Mouse (Mus musculus) intestine, embryonic 15.5 days (tissue): ENCODE results near the gene Plekha5. TPM values are rescaled to one million over a fixed set of nuclear protein-coding genes. Genes with fewer than 3 reads are reported as not detected.
A peak's percentile ranks its signal among the peaks of the same experiment; 100 is the strongest.

Experiments
- ATAC-seq: fragments of 200-750 bp; cut with Nextera tagmentation; 2 replicates; pipeline ENCODE4 v1.8.0; 2017; ENCODE audit warnings: moderate TSS enrichment, moderate library complexity
- H3K27ac ChIP-seq: fragments of 300-500 bp; sonication (generic); 2 replicates; pipeline ENCODE4 v1.5.1; 2015; ENCODE audit warnings: mild to moderate bottlenecking, inconsistent platforms
- H3K27me3 ChIP-seq: fragments of 300-500 bp; sonication (generic); replicated peaks from 2 replicates; pipeline ENCODE4 v1.6.1; 2015; ENCODE audit warnings: inconsistent platforms
- H3K36me3 ChIP-seq: fragments of 300-500 bp; sonication (generic); 2 replicates; pipeline ENCODE4 v1.6.1; 2015; ENCODE audit warnings: inconsistent platforms
- H3K4me1 ChIP-seq: fragments of 300-500 bp; sonication (generic); replicated peaks from 2 replicates; pipeline ENCODE4 v1.6.1; 2015; ENCODE audit warnings: inconsistent platforms
- H3K4me2 ChIP-seq: fragments of 300-500 bp; sonication (generic); replicated peaks from 2 replicates; pipeline ENCODE4 v1.6.1; 2015; ENCODE audit warnings: mild to moderate bottlenecking, inconsistent platforms
- H3K4me3 ChIP-seq: fragments of 300-500 bp; sonication (generic); replicated peaks from 2 replicates; pipeline ENCODE4 v1.5.1; 2015; ENCODE audit warnings: inconsistent platforms
- H3K9ac ChIP-seq: fragments of 300-500 bp; sonication (generic); 2 replicates; pipeline ENCODE4 v1.6.1; 2015; ENCODE audit warnings: inconsistent platforms
- H3K9me3 ChIP-seq: fragments of 300-500 bp; sonication (generic); 2 replicates; pipeline ENCODE4 v1.6.1; 2016; ENCODE audit warnings: inconsistent platforms
- WGBS: fragments of 180-500 bp; shearing (Covaris S2); methylation state at CpG from one replicate; pipeline ENCODE4 v1.1.7; 2015; 5-methylcytosine and 5-hydroxymethylcytosine counted together
- polyA plus RNA-seq: library from polyadenylated mRNA; unstranded; fragments of >200 nt; fragmentation: Nextera tagmentation; extraction: Ambion mirVana; gene quantifications from 2 replicates; pipeline ENCODE4 v1.2.1, GENCODE M21; 2015

Plekha5 gene
- polyA plus RNA-seq, 1 experiment from 2014 or later, result 43.2 TPM

DNA sequence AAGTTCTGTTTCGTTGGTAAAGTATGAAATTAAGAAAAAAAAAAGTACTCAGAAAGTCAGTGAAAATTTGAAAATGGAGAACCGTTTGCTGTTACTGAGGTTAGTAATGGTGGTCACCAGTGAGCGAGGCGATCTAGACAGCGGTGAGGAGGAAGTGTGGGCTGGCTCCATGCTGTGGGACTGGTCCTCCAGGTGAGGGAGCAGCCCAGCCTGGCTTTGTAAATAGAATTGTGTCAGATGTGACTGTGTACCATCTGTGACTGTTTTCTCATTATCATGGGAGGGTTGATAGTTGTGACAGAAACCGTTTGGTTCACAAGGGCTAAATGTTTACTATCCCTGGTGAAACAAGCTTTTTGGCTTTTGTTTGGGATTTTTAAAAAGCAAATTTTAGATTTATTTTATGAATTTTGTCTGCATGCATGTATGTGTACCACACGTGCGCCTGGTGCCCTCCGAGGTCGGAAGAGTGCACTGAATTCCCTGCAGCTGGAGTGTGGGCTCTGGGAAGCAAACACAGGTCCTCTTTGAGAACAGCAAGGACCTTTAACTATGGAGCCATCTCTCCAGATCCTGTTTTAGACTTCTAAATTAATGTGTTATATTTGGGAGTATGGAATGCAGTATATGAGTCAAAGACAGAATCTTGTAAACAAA, 56.7 kb downstream of the Plekha5 start:
- Histone ChIP-seq H3K9ac (no peak overlapping the region), H3K4me3 (no peak overlapping the region), H3K9me3 (no peaks in the 10 kb centered on the region), H3K36me3 (no peaks in the 10 kb centered on the region), H3K4me2 (no peak overlapping the region), H3K27me3 (no peaks in the 10 kb centered on the region), H3K27ac (no peak overlapping the region), H3K4me1 (peaks cover 16% of the 10 kb centered on the region)
- WGBS, result 70% methylated on average over 10 of the region's 10 CpGs
- no peak for ATAC-seq

DNA sequence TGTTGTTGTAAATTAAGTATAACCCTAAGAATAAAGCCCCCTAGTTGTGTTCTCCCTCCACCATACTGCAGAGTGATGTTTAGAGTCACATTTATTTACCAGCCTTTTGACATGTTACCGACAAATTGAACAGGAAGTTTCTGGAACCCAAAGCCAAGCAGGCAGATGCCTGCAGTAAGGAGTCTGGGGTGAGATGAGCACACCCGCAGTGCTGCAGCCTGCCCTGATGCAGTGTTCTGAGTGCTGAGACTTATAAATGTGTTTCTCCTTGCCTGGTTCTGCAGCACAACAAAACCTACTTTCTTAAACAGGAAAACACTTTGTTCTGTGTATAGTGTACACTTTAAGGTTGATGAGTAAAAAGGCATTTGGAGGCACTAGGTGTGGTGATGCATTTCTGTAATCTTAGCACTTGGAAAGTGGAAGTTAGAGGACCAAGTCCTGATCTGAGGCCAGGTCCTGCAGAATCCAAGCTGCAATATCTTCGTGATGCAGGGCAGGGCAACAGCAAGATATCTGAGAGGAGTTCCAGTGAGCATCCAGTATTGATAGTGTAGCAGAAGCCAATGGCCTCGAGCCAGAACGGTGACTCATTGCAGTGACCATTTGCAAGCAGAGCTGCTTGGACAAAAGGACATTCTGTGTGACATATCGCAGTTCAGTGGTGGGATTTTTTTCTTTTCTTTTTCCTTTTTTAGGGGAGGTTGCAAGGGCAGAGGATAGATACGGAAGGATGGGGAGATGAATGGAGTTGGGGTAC, 58.0 kb downstream of the Plekha5 start:
- H3K27ac ChIP-seq, result no peak overlapping the region

DNA sequence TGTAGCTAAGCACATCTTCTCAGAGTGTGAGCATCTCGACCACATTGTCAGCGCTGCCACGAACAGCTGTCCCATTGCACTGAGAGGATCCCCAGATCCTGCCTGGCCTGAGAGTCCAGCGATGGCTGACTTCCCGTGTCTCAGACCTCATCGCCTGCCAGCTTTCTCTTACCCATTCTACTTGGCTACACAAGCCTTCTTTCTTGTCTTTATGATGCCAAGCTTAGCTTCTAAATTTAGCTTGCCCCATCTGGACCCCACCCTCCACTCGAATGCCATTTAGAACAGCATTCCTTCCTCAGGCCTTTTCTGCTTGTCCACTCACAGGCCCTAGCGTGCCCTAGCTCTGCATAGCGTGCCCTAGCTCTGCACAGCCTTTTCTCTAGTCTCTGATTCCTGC, 60.3 kb downstream of the Plekha5 start:
- no peaks in the 10 kb centered on the region for H3K27me3 ChIP-seq
- 63% methylated on average over 9 of the region's 9 CpGs for WGBS
- H3K4me1 ChIP-seq, result peaks cover 10% of the 10 kb centered on the region; the same call in 1 of the 2 replicates
- no peak overlapping the region for H3K27ac ChIP-seq
- H3K9me3 ChIP-seq, result no peaks in the 10 kb centered on the region
- no peak overlapping the region for H3K9ac ChIP-seq
- no peak overlapping the region for H3K4me3 ChIP-seq
- H3K4me2 ChIP-seq, result no peak overlapping the region
- ATAC-seq, result 0 out of 2 replicates have a peak, but pooled peaks have one; percentile 11
- H3K36me3 ChIP-seq, result no peaks in the 10 kb centered on the region

More for the DNA sequence above, 58.0 kb downstream of the Plekha5 start:
- Histone ChIP-seq H3K4me1 (peaks cover 16% of the 10 kb centered on the region), H3K9me3 (no peaks in the 10 kb centered on the region), H3K9ac (no peak overlapping the region), H3K4me2 (no peak overlapping the region), H3K27me3 (no peaks in the 10 kb centered on the region), H3K4me3 (no peak overlapping the region), H3K36me3 (no peaks in the 10 kb centered on the region)
- 51% methylated on average over 7 of the region's 7 CpGs for WGBS
- ATAC-seq, result no peak

DNA sequence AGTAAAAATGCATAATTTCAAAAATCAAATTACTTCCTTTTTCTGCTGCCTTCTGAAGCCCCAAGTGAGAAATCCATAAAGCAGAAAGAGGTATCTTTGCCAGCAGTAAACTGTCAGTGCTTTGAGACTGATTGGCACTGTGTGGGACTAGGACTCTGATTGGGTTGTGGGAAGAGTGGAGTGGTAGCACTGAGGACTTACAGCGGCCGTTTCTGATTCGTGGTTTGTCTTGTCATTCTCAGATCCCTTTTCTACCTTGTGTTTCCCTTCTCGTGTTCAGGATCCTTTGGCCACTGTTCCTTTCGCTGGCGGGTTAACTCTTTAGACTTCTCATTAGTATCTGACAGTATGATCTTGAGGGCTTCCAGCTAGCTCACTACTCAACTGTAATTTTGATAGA, 61.8 kb downstream of the Plekha5 start:
- H3K27ac ChIP-seq, result no peak overlapping the region
- H3K27me3 ChIP-seq, result no peaks in the 10 kb centered on the region
- no peaks in the 10 kb centered on the region for H3K36me3 ChIP-seq
- H3K9me3 ChIP-seq, result no peaks in the 10 kb centered on the region
- 82% methylated on average over 6 of the region's 6 CpGs for WGBS
- ATAC-seq, result no peak
- peaks cover 13% of the 10 kb centered on the region; the same call in 1 of the 2 replicates for H3K4me1 ChIP-seq
- no peak overlapping the region for H3K9ac ChIP-seq
- no peak overlapping the region for H3K4me3 ChIP-seq
- no peak overlapping the region for H3K4me2 ChIP-seq

DNA sequence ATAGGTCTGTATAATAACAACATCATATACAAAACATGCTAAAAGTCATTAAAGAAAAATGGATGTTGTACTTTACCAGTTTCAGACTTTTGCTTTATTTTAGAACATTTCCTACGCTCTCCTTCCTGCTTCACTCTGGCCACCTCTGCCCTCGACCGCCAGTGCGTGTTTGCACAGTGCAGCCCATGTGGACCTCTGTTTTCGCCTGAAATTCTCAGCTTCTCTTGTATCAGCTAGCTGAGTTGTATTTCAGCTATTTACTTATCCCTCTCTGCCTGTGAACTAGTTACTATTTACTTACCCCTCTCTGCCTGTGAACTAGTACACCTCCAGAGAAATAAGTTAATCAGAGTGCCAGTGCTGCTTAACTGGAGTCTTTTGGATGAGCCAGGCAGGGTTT, 62.8 kb downstream of the Plekha5 start:
- H3K4me3 ChIP-seq, result no peak overlapping the region
- no peaks in the 10 kb centered on the region for H3K27me3 ChIP-seq
- no peak overlapping the region for H3K27ac ChIP-seq
- H3K9ac ChIP-seq, result no peak overlapping the region
- no peaks in the 10 kb centered on the region for H3K36me3 ChIP-seq
- no peak overlapping the region for H3K4me2 ChIP-seq
- H3K9me3 ChIP-seq, result no peaks in the 10 kb centered on the region
- ATAC-seq, result no peak
- WGBS, result 78% methylated on average over 5 of the region's 5 CpGs
- peaks cover 17% of the 10 kb centered on the region; the same call in 1 of the 2 replicates for H3K4me1 ChIP-seq

DNA sequence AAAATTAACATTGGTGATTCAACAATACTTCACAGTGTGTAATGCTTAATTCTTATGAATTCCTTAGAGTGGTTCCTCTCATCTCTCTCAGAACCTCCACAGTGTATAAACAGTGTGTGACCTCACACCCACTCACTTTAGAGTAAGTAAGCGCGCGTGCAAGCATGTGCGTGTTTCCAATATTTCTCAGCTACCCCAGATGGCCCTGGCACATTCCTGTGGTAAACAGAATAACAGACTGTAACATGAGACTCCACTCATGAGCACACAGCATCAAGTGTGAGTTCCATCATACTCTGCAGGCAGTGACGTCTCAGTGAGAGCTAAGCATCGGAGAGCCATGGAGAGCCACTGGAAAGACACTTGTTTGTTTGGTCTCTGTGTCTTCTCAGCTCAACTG, 63.6 kb downstream of the Plekha5 start:
- Histone ChIP-seq H3K4me2 (no peak overlapping the region), H3K4me1 (peaks cover 17% of the 10 kb centered on the region; the same call in 1 of the 2 replicates), H3K9me3 (no peaks in the 10 kb centered on the region), H3K27me3 (no peaks in the 10 kb centered on the region), H3K4me3 (no peak overlapping the region), H3K36me3 (no peaks in the 10 kb centered on the region), H3K9ac (no peak overlapping the region), H3K27ac (no peak overlapping the region)
- ATAC-seq, result no peak
- WGBS, result 55% methylated on average over 6 of the region's 6 CpGs

DNA sequence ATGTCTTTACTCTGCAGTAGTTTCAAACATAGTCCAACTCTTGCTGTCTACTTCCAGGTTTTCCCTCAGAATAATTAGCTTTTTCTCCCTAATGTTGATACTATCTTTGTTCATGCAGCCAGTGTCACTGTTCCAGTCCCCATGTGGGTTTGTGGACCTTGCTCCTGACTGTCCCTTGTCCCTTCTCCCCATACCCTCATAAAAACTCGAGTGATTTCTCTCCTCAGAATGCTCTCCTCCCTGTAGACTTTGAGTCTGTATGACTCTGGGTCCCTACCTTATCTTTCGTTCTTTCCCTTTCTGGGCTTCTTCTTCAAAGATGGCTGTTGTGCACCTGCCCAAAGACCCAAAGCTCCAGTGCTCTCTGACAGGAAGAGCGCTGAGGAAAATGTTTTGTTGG, 64.8 kb downstream of the Plekha5 start:
- Histone ChIP-seq H3K4me1 (peaks cover 14% of the 10 kb centered on the region; the same call in 1 of the 2 replicates), H3K9ac (no peak overlapping the region), H3K9me3 (no peaks in the 10 kb centered on the region), H3K36me3 (no peaks in the 10 kb centered on the region), H3K27ac (no peak overlapping the region), H3K4me2 (no peak overlapping the region), H3K4me3 (no peak overlapping the region), H3K27me3 (no peaks in the 10 kb centered on the region)
- ATAC-seq, result peak; percentile 43; the same call in 1 of the 2 replicates
- 71% methylated on average over 3 of the region's 3 CpGs for WGBS

DNA sequence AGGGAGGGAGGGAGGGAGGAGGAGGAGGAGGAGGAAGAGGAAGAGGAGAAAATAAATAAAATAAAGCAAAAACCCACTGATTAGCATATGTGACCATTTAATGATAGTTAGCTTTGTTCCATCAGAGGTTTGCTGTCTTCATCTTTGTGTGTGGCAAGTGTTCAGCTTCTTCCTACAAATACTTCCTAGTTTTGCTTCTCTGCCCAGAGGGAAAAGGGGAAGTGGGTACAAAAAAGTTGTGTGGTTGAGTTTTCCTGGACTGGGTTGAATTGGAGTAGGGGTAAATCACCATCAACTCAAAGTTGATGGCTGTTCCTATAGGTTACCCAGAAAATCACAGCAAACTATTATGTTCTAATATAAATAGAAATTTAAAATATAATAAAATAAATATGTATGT, 65.7 kb downstream of the Plekha5 start:
- Histone ChIP-seq H3K9ac (no peak overlapping the region), H3K9me3 (no peaks in the 10 kb centered on the region), H3K36me3 (no peaks in the 10 kb centered on the region), H3K4me3 (no peak overlapping the region), H3K4me1 (peaks cover 9% of the 10 kb centered on the region; the same call in 1 of the 2 replicates), H3K27ac (no peak overlapping the region), H3K4me2 (no peak overlapping the region), H3K27me3 (no peaks in the 10 kb centered on the region)
- no peak for ATAC-seq

DNA sequence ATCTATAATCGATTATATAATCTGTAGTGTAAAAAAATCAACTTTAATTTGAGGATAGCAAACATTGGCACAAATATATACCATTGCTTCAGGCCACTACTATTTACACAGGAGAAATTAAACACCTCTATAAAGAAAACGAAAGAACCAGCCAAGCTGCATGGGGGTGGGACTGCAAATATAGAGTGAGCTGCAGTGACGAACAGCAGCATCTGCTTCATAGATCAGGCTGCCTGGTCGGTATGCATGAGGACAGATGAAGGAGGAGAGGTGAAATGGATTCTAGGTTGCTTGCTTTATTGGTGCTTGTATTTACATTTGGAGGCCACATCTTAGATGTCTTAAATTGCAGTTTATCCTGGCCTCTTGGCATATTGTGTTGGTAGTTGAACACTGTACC, 66.4 kb downstream of the Plekha5 start:
- no peaks in the 10 kb centered on the region for H3K9me3 ChIP-seq
- no peak for ATAC-seq
- no peak overlapping the region for H3K27ac ChIP-seq
- no peak overlapping the region for H3K9ac ChIP-seq
- H3K27me3 ChIP-seq, result no peaks in the 10 kb centered on the region
- no peak overlapping the region for H3K4me3 ChIP-seq
- no peak overlapping the region for H3K4me2 ChIP-seq
- H3K36me3 ChIP-seq, result no peaks in the 10 kb centered on the region
- 43% methylated on average over 4 of the region's 4 CpGs for WGBS
- H3K4me1 ChIP-seq, result peaks cover 9% of the 10 kb centered on the region; the same call in 1 of the 2 replicates

DNA sequence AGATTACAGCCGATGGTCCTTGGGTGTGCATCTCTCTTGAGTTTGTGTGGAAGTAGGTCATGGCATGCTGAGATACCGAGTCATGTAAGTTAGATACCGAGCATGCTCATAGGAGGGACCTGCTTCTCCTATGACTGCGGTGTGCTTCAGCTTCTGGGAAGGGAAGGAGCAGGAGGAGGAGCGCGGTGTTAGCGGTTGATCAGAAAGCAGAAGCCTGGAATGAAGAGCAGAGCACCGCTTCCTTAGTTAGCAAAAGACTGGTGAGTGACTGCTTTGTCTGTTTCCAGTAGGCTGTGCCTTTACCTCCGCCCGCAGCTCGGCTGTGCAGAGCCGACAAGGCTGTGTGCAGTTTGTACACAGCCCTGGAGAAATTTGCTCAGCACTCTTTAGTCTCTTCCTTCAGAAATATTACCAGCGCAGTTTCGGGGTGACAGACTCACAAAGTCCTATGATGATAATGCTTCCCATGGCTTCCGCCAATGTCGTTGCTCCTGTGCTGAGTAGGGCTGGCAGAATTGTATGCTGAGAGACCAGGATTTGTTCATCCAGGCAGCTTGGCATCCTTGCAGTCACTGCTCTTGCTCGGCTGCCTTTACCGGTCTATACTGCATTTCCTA, 67.2 kb downstream of the Plekha5 start:
- ATAC-seq, result peak; percentile 37
- Histone ChIP-seq H3K9ac (no peak overlapping the region), H3K4me3 (no peak overlapping the region), H3K36me3 (no peaks in the 10 kb centered on the region), H3K9me3 (no peaks in the 10 kb centered on the region), H3K27me3 (no peaks in the 10 kb centered on the region), H3K4me2 (peak overlapping the region; percentile 18; the same call in 1 of the 2 replicates), H3K4me1 (peaks cover 9% of the 10 kb centered on the region; the same call in 1 of the 2 replicates), H3K27ac (no peak overlapping the region)
- WGBS, result 52% methylated on average over 18 of the region's 18 CpGs

DNA sequence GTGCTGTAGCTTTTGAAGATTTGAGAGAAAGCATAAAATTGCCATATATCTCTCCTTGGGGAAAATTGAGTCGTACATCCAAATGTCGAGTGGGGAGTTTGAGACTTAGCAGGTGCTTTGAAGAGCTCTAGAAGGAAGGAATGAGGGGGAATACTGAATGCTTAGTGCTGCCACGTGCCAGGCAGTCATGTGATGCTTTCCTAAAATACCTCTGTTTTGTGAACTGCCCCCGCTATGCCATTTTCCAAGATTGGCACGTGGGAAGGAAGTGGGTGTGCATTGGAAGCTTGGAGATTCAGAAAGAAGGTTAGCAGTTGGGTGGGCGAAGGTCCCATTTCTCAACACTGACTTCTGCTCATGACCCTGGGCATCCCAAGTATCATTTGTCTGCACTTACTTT, 68.2 kb downstream of the Plekha5 start:
- no peaks in the 10 kb centered on the region for H3K36me3 ChIP-seq
- no peaks in the 10 kb centered on the region for H3K27me3 ChIP-seq
- H3K27ac ChIP-seq, result no peak overlapping the region
- H3K9me3 ChIP-seq, result no peaks in the 10 kb centered on the region
- ATAC-seq, result no peak
- peaks cover 9% of the 10 kb centered on the region; the same call in 1 of the 2 replicates for H3K4me1 ChIP-seq
- H3K4me2 ChIP-seq, result no peak overlapping the region
- H3K4me3 ChIP-seq, result no peak overlapping the region
- H3K9ac ChIP-seq, result no peak overlapping the region
- 68% methylated on average over 6 of the region's 6 CpGs for WGBS

DNA sequence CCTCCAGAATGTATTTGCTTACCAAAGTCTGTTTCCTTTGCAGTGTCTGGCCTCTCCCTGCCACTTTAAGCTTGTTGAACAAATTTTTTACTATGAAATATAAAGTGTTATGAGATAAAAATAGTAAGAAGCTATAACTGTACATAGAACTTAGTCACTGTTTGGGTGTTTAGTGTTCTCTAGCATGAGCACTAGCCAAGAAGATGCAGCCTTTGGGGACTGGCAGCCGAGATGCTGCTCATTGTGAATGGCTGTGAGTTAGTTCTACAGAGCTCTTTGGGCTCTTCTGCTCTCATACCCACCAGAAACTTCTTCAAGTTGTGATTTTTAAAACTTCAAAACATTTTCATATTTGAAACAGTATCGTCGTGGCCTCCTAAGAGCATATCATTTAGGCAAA, 74.2 kb downstream of the Plekha5 start:
- Histone ChIP-seq H3K27ac (no peak overlapping the region), H3K4me1 (no peaks in the 10 kb centered on the region), H3K4me3 (no peak overlapping the region), H3K36me3 (no peaks in the 10 kb centered on the region; the same call in 1 of the 2 replicates), H3K9me3 (no peaks in the 10 kb centered on the region), H3K27me3 (no peaks in the 10 kb centered on the region), H3K4me2 (no peak overlapping the region), H3K9ac (no peak overlapping the region)
- 80% methylated on average over 3 of the region's 3 CpGs for WGBS
- no peak for ATAC-seq
